Mouse (Mus musculus) olfactory bulb, adult 2 months (tissue): ENCODE results near the gene Lrba.

Experiments
- CTCF ChIP-seq: fragments of 200-500 bp; IDR thresholded peaks from 2 replicates; pipeline ENCODE4 v1.5.1; 2012; ENCODE audit warnings: low read depth, mild to moderate bottlenecking, low read length, moderate library complexity; ENCODE audit not compliant: insufficient read depth
- POLR2A ChIP-seq: fragments of 200-500 bp; IDR thresholded peaks from 2 replicates; pipeline ENCODE4 v1.6.1; 2012; ENCODE audit warnings: mild to moderate bottlenecking, low read depth, low read length, moderate library complexity; ENCODE audit not compliant: insufficient read depth

DNA sequence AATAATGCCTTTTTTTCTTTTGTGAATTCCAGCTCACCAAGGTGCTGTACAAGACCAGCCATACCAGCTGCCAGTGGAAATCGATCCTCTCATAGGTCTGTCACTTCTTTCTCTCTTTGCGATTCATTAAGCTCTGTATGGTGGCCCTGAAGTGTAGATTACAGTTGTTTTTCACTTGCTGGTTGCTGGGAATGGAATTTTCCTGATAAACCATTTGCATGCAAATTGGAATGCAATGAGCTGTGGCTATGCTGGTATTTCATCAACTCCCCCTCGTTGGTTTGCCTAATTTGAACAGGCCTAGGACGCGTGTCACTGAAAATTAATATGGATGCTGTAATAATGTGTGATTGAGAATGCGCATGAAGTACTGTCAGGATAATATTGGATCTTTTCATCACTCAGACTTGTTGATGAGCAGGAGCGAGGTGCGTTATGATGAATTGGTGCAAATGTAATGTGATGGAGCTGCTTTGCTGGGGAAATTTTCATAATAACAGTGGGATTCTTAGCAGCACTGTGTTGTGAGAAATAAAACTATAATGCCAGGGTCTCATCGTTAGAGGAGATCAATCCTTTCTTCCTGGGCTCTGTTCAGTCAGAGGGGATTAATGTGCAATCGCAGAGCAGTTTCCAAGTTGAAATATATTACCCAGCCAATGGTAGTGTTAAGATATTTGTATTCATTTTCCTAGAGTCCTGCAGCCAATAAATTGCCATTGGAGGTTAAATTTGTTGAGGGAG lies 521.5 kb downstream of the Lrba start:
- TF ChIP-seq POLR2A (no peak), CTCF (no peak)
